Mouse (Mus musculus) MEL (cell line): ENCODE measurements around the gene Limk1. TPM values are rescaled to one million over a fixed set of nuclear protein-coding genes. Genes with fewer than 3 reads are reported as not detected.

Experiments used
- DNase-seq: peaks from one replicate; pipeline ENCODE4 v3.0.0; 2011; ENCODE audit warnings: low read depth, low spot score
- H3K27ac ChIP-seq: 2 replicates; pipeline ENCODE4 v1.5.1; 2012; ENCODE audit warnings: low read depth, mild to moderate bottlenecking, control low read depth, low read length, moderate library complexity; ENCODE audit not compliant: control insufficient read depth
- H3K27me3 ChIP-seq, 2 experiments: fragments of 150-350 bp in 1 of 2; sonication (generic) in 1 of 2; 2 replicates each; pipeline ENCODE4 v1.6.1; 2012; ENCODE audit warnings: low read length in 2 of 2, mild to moderate bottlenecking in 2 of 2, improper control_type of control experiment in 1 of 2, moderate library complexity in 1 of 2; ENCODE audit not compliant: insufficient read depth in 2 of 2, control insufficient read depth in 1 of 2
- H3K36me3 ChIP-seq, 2 experiments: 2 replicates each; pipeline ENCODE4 v1.6.1; 2012 to 2014; ENCODE audit warnings: low read length in 2 of 2, improper control_type of control experiment in 1 of 2, inconsistent platforms in 1 of 2, mild to moderate bottlenecking in 1 of 2; ENCODE audit not compliant: insufficient read depth in 2 of 2, control insufficient read depth in 1 of 2
- H3K4me1 ChIP-seq, 2 experiments: fragments of 150-350 bp in 1 of 2; sonication (generic) in 1 of 2; 2 replicates each; pipeline ENCODE4 v1.6.1; 2012; ENCODE audit warnings: low read length in 2 of 2, improper control_type of control experiment in 1 of 2, mild to moderate bottlenecking in 1 of 2; ENCODE audit not compliant: insufficient read depth in 2 of 2, control insufficient read depth in 1 of 2
- H3K4me3 ChIP-seq, 2 experiments: fragments of 150-350 bp in 1 of 2; sonication (generic) in 1 of 2; 2 replicates each; pipeline ENCODE4 v1.5.1; 2012; ENCODE audit warnings: low read depth in 2 of 2, low read length in 2 of 2, mild to moderate bottlenecking in 2 of 2, moderate library complexity in 2 of 2, control low read depth in 1 of 2, improper control_type of control experiment in 1 of 2; ENCODE audit not compliant: control insufficient read depth in 1 of 2, insufficient read depth in 1 of 2
- H3K79me2 ChIP-seq: 2 replicates; pipeline ENCODE4 v1.6.1; 2012; ENCODE audit warnings: mild to moderate bottlenecking, low read length, moderate library complexity; ENCODE audit not compliant: control insufficient read depth, poor library complexity, insufficient read depth
- H3K9ac ChIP-seq: 2 replicates; pipeline ENCODE4 v1.6.1; 2012; ENCODE audit warnings: low read depth, mild to moderate bottlenecking, control low read depth, low read length, moderate library complexity; ENCODE audit not compliant: control insufficient read depth, poor library complexity, severe bottlenecking
- H3K9me3 ChIP-seq: fragments of 150-350 bp; sonication (generic); replicated peaks from 2 replicates; pipeline ENCODE4 v1.6.1; 2012; ENCODE audit warnings: mild to moderate bottlenecking, low read length, improper control_type of control experiment, moderate library complexity; ENCODE audit not compliant: insufficient read depth
- BHLHE40 ChIP-seq: IDR thresholded peaks from 2 replicates; pipeline ENCODE4 v1.6.1; 2012; ENCODE audit warnings: low read depth, mild to moderate bottlenecking, inconsistent platforms, low read length, improper control_type of control experiment, borderline replicate concordance
- CHD2 ChIP-seq: IDR thresholded peaks from 2 replicates; pipeline ENCODE4 v1.6.1; 2011; ENCODE audit warnings: low read length, improper control_type of control experiment
- E2F4 ChIP-seq: IDR thresholded peaks from 2 replicates; pipeline ENCODE4 v1.6.1; 2011; ENCODE audit warnings: low read depth, low read length, improper control_type of control experiment, borderline replicate concordance
- ELF1 ChIP-seq: IDR thresholded peaks from 2 replicates; pipeline ENCODE4 v1.6.1; 2014; ENCODE audit warnings: low read depth, mild to moderate bottlenecking, inconsistent platforms, low read length, improper control_type of control experiment, moderate library complexity
- ETS1 ChIP-seq: IDR thresholded peaks from 2 replicates; pipeline ENCODE4 v1.6.1; 2012; ENCODE audit warnings: low read depth, mild to moderate bottlenecking, inconsistent platforms, low read length, improper control_type of control experiment, moderate library complexity
- GABPA ChIP-seq: IDR thresholded peaks from 2 replicates; pipeline ENCODE4 v1.6.1; 2012; ENCODE audit warnings: low read depth, mild to moderate bottlenecking, inconsistent platforms, low read length, improper control_type of control experiment, moderate library complexity
- GATA1 ChIP-seq: IDR thresholded peaks from 2 replicates; pipeline ENCODE4 v1.6.1; 2011; ENCODE audit warnings: low read depth, low read length, improper control_type of control experiment
- HCFC1 ChIP-seq: IDR thresholded peaks from 2 replicates; pipeline ENCODE4 v1.6.1; 2012; ENCODE audit warnings: low read depth, mild to moderate bottlenecking, inconsistent platforms, low read length, improper control_type of control experiment, moderate library complexity
- JUND ChIP-seq: IDR thresholded peaks from 2 replicates; pipeline ENCODE4 v1.6.1; 2011; ENCODE audit warnings: low read depth, mild to moderate bottlenecking, improper control_type of control experiment, low read length
- KAT2A ChIP-seq: conservative IDR thresholded peaks from 2 replicates; pipeline ENCODE4 v1.6.1; 2012; ENCODE audit warnings: low read depth, low read length, improper control_type of control experiment, inconsistent platforms
- MAFK ChIP-seq: IDR thresholded peaks from 2 replicates; pipeline ENCODE4 v1.6.1; 2011; ENCODE audit warnings: low read depth, mild to moderate bottlenecking, low read length, improper control_type of control experiment, borderline replicate concordance
- MAX ChIP-seq: IDR thresholded peaks from 2 replicates; pipeline ENCODE4 v1.6.1; 2011; ENCODE audit warnings: low read length, improper control_type of control experiment
- MAZ ChIP-seq: IDR thresholded peaks from 2 replicates; pipeline ENCODE4 v1.6.1; 2012; ENCODE audit warnings: low read depth, mild to moderate bottlenecking, inconsistent platforms, low read length, improper control_type of control experiment
- MEF2A ChIP-seq: IDR thresholded peaks from 2 replicates; pipeline ENCODE4 v1.6.1; 2014; ENCODE audit warnings: low read depth, mild to moderate bottlenecking, inconsistent platforms, low read length, improper control_type of control experiment; ENCODE audit not compliant: poor library complexity, insufficient replicate concordance, severe bottlenecking; ENCODE audit errors: extremely low read depth
- MXI1 ChIP-seq: IDR thresholded peaks from 2 replicates; pipeline ENCODE4 v1.6.1; 2011; ENCODE audit warnings: mild to moderate bottlenecking, low read depth, low read length, improper control_type of control experiment
- MYB ChIP-seq: IDR thresholded peaks from 2 replicates; pipeline ENCODE4 v1.6.1; 2011; ENCODE audit warnings: mild to moderate bottlenecking, low read depth, low read length, improper control_type of control experiment
- MYC ChIP-seq: IDR thresholded peaks from 2 replicates; pipeline ENCODE4 v1.6.1; 2011; ENCODE audit warnings: low read depth, mild to moderate bottlenecking, low read length, improper control_type of control experiment, moderate library complexity
- NELFE ChIP-seq: IDR thresholded peaks from 2 replicates; pipeline ENCODE4 v1.6.1; 2011; ENCODE audit warnings: low read depth, low read length, improper control_type of control experiment
- POLR2A ChIP-seq, 2 experiments: IDR thresholded peaks; 2 replicates each; pipeline ENCODE4 v1.6.1; 2011 to 2012; ENCODE audit warnings: low read length in 2 of 2, mild to moderate bottlenecking in 2 of 2, control low read depth in 1 of 2, improper control_type of control experiment in 1 of 2, low read depth in 1 of 2, moderate library complexity in 1 of 2; ENCODE audit not compliant: control insufficient read depth in 1 of 2, insufficient read depth in 1 of 2, poor library complexity in 1 of 2
- POLR2AphosphoS2 ChIP-seq: IDR thresholded peaks from 2 replicates; pipeline ENCODE4 v1.6.1; 2011; ENCODE audit warnings: low read length, improper control_type of control experiment
- POLR2AphosphoS5 ChIP-seq: IDR thresholded peaks from 2 replicates; pipeline ENCODE4 v1.6.1; 2012; ENCODE audit warnings: low read depth, borderline replicate concordance, mild to moderate bottlenecking, inconsistent platforms, low read length, moderate library complexity, mixed read lengths
- RAD21 ChIP-seq: IDR thresholded peaks from 2 replicates; pipeline ENCODE4 v1.6.1; 2011; ENCODE audit warnings: mild to moderate bottlenecking, low read depth, low read length, improper control_type of control experiment
- SIN3A ChIP-seq: IDR thresholded peaks from 2 replicates; pipeline ENCODE4 v1.6.1; 2012; ENCODE audit warnings: low read length, improper control_type of control experiment, inconsistent platforms
- SMC3 ChIP-seq: IDR thresholded peaks from 2 replicates; pipeline ENCODE4 v1.6.1; 2011; ENCODE audit warnings: low read depth, low read length, improper control_type of control experiment
- TAL1 ChIP-seq: IDR thresholded peaks from 2 replicates; pipeline ENCODE4 v1.6.1; 2012; ENCODE audit warnings: mild to moderate bottlenecking, inconsistent platforms, low read length, moderate library complexity, mixed read lengths
- TCF12 ChIP-seq: IDR thresholded peaks from 2 replicates; pipeline ENCODE4 v1.6.1; 2014; ENCODE audit warnings: low read depth, mild to moderate bottlenecking, inconsistent platforms, low read length, improper control_type of control experiment, moderate library complexity
- UBTF ChIP-seq: IDR thresholded peaks from 2 replicates; pipeline ENCODE4 v1.6.1; 2012; ENCODE audit warnings: low read depth, mild to moderate bottlenecking, inconsistent platforms, low read length, improper control_type of control experiment, moderate library complexity, borderline replicate concordance; ENCODE audit not compliant: insufficient read depth
- USF1 ChIP-seq: IDR thresholded peaks from 2 replicates; pipeline ENCODE4 v1.6.1; 2014; ENCODE audit warnings: low read depth, mild to moderate bottlenecking, inconsistent platforms, low read length, improper control_type of control experiment, moderate library complexity
- ZC3H11A ChIP-seq: IDR thresholded peaks from 2 replicates; pipeline ENCODE4 v1.6.1; 2012; ENCODE audit warnings: low read depth, mild to moderate bottlenecking, inconsistent platforms, low read length, improper control_type of control experiment
- ZKSCAN1 ChIP-seq: IDR thresholded peaks from 2 replicates; pipeline ENCODE4 v1.6.1; 2012; ENCODE audit warnings: low read depth, mild to moderate bottlenecking, inconsistent platforms, low read length, improper control_type of control experiment, moderate library complexity
- ZMIZ1 ChIP-seq: IDR thresholded peaks from 2 replicates; pipeline ENCODE4 v1.6.1; 2012; ENCODE audit warnings: low read depth, mild to moderate bottlenecking, inconsistent platforms, low read length, improper control_type of control experiment, moderate library complexity
- polyA plus RNA-seq, 2 experiments: library from polyadenylated mRNA; stranded (reverse) in 1 of 2; unstranded in 1 of 2; fragments of >175 nt in 1 of 2; fragments of >200 nt in 1 of 2; gene quantifications; 2 replicates each; pipeline versions ENCODE4 v1.2.1 to v1.2.4; 2012; ENCODE audit warnings: low replicate concordance in 2 of 2, low read depth in 1 of 2; ENCODE audit not compliant: insufficient read length in 2 of 2, insufficient read depth in 1 of 2, missing spikeins in 1 of 2
- total RNA-seq: library from RNA; depleted of rRNA; stranded (reverse); fragments of 300-350 nt; gene quantifications from 2 replicates; pipeline ENCODE4 v1.2.3, GENCODE M21; 2012

The Limk1 gene
- total and polyA plus RNA-seq, 3 experiments: 7.3 to 14.8 TPM; not detected in 1

GRCm38 (mm10) chr5:134609916-134610643, 78.3 kb downstream of the Limk1 start:
- H3K4me1 ChIP-seq: peaks cover 8 to 10% of the 10 kb centered on the region in 2 experiments
- peaks cover 0 to 6% of the 10 kb centered on the region in 2 experiments; a peak in 2 of 4 replicates for H3K36me3 ChIP-seq
- H3K9ac ChIP-seq: no peak overlapping the region
- no peak overlapping the region for H3K4me3 ChIP-seq
- no peaks in the 10 kb centered on the region for H3K79me2 ChIP-seq
- no peaks in the 10 kb centered on the region for H3K9me3 ChIP-seq
- DNase-seq: no peak
- TF ChIP-seq MEF2A (no peak), MAX (no peak), TAL1 (no peak), MAFK (no peak), USF1 (no peak), E2F4 (no peak), UBTF (no peak), GATA1 (no peak), CHD2 (no peak), MXI1 (no peak), MYC (no peak), POLR2AphosphoS5 (no peak), JUND (no peak), GABPA (no peak), ZC3H11A (no peak), ZKSCAN1 (no peak), TCF12 (no peak), ELF1 (no peak), ETS1 (no peak)
- no peaks in the 10 kb centered on the region for H3K27me3 ChIP-seq
- no peak overlapping the region for H3K27ac ChIP-seq

- H3K36me3 ChIP-seq: peaks cover 0 to 6% of the 10 kb centered on the region in 2 experiments; a peak in 2 of 4 replicates
- H3K4me1 ChIP-seq: peaks cover 8 to 10% of the 10 kb centered on the region in 2 experiments
- no peaks in the 10 kb centered on the region for H3K27me3 ChIP-seq
- H3K27ac ChIP-seq: peak overlapping the region; percentile 75
- H3K9me3 ChIP-seq: no peaks in the 10 kb centered on the region
- DNase-seq: peak; percentile 80
- H3K79me2 ChIP-seq: no peaks in the 10 kb centered on the region
- peak overlapping the region; percentile 40 for H3K9ac ChIP-seq
- H3K4me3 ChIP-seq: peak overlapping the region in 1 of 2 experiments; percentile 5; a peak in 1 of 4 replicates
- TF ChIP-seq TAL1 (no peak), RAD21 (no peak), POLR2A (IDR thresholded peaks at IDR 0.05; ENCODE audit: control insufficient read depth in 1 of 2, insufficient read depth in 1 of 2, low read depth in 1 of 2, low read length in 2 of 2, poor library complexity in 1 of 2) (peak; percentile 31 to 35; a peak in 1 of 4 replicates), POLR2AphosphoS2 (no peak), USF1 (peak; percentile 89), ETS1 (peak; percentile 36; the same call in 1 of the 2 replicates), BHLHE40 (peak; percentile 89), ZC3H11A (no peak), ZMIZ1 (no peak), E2F4 (no peak), HCFC1 (no peak), SMC3 (no peak), ELF1 (no peak), KAT2A (no peak), NELFE (peak; percentile 31; the same call in 1 of the 2 replicates), SIN3A (peak; percentile 55), CHD2 (no peak), MEF2A (no peak), MYB (0 out of 2 replicates have a peak, but pooled peaks have one; percentile 51), MAZ (peak; percentile 63; the same call in 1 of the 2 replicates)
Measured at GRCm38 (mm10) chr5:134607121-134607520, 81.3 kb downstream of the Limk1 start.
